Mouse (Mus musculus): ENCODE results near the gene Gm21560. TPM values are rescaled to one million over a fixed set of nuclear protein-coding genes. Genes with fewer than 3 reads are reported as not detected.
"Not testable (repeated sequence)": the region's sequence is repeated elsewhere in the genome, so short reads cannot be mapped to it uniquely, and the experiment has no call there.

The Gm21560 gene
- not detected in 2 replicates for polyA plus RNA-seq (2015; fragmentation: Nextera tagmentation; extraction: Ambion mirVana)

DNA sequence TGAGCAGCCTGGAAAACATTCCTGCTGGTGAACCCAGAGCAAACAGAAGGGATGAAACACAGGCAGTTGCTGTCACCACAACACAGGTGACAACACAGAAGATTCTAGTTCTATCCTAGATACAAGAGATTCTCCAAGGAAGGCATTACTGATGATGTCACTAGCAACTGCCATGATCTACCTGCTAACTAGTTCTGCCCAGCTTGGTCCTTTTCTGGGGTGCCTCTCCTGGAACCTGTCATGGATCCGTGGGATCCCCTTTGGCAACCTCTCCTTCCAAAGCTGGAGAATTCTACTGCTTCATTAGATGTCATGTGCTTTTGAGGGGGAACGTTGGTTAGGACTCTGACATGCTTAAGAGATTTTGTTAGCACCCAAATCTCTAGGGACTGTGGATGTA is at the start of gene Gm21560:
Gene Gm21560 (minus strand): TSS at position 101 of the 400 bp plus-strand sequence.
- H3K9ac ChIP-seq (replicated peaks); H3K27ac ChIP-seq (replicated peaks); H3K4me1 ChIP-seq; H3K4me3 ChIP-seq; H3K36me3 ChIP-seq; H3K4me2 ChIP-seq (replicated peaks); H3K27me3 ChIP-seq; H3K9me3 ChIP-seq; ATAC-seq (replicated peaks): not testable (repeated sequence)
- whole genome bisulfite sequencing: 77% methylated on average over 2 of the region's 2 CpGs

DNA sequence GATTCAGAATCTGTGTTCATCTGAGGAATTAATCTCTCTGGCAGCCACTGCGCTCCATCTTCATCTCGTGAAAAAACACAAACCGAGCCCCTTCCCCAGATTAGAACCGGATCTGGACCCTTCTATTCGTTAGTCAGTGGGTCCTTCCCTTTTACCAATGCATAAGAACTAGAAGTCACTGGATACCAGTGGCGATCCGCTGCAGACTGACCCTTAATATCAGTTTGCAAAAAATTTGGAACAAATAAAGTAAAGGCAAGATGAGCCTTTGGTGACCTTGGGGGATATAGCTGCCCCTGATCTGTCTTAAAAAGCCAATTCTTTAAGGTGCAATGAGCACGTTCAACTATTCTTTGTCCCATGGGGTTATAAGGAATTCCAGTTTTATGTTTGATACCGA is 55.6 kb downstream of the Gm21560 start:
- H3K9me3 ChIP-seq; ATAC-seq (replicated peaks); H3K9ac ChIP-seq (replicated peaks); H3K27ac ChIP-seq (replicated peaks); H3K4me3 ChIP-seq; H3K4me1 ChIP-seq; H3K27me3 ChIP-seq; H3K4me2 ChIP-seq (replicated peaks); H3K36me3 ChIP-seq: not testable (repeated sequence)
- WGBS: 89% methylated on average over 5 of the region's 9 CpGs

DNA sequence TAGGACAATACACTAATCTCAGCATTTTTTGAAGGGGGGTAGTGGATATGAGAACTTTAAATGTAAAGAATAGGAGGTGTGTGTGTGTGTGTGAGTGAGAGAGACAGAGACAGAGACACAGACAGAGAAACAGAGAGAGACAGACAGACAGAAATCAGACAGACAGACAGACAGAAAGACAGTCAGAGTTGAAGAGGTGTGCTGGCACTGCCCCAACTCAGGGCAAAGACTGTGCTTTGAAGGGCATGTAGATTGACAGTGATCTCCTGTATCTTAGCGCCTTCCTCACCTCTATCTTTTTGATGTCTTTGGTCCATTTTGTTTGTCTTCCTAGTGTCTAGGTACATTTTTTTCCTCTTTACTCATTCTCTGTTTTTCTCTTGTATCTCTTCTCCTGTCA is 58.0 kb downstream of the Gm21560 start:
- not testable (repeated sequence) for H3K4me2 ChIP-seq (replicated peaks); H3K27me3 ChIP-seq; ATAC-seq (replicated peaks); H3K27ac ChIP-seq (replicated peaks); H3K9me3 ChIP-seq; H3K9ac ChIP-seq (replicated peaks); H3K4me3 ChIP-seq; H3K4me1 ChIP-seq; H3K36me3 ChIP-seq
- WGBS: 100% methylated on average over 1 of the region's 1 CpGs

Other genes with a start within 250 kb of the Gm21560 start
- gene Gm3453, start 240.2 kb downstream of the Gm21560 start, polyA plus RNA-seq (2015; fragmentation: Nextera tagmentation; extraction: Ambion mirVana): not detected in 2 replicates
- not detected in 2 replicates for gene Gm6337, start 161.0 kb downstream of the Gm21560 start, polyA plus RNA-seq (2015; fragmentation: Nextera tagmentation; extraction: Ambion mirVana)
- gene Gm8206, start 125.3 kb downstream of the Gm21560 start, polyA plus RNA-seq (2015; fragmentation: Nextera tagmentation; extraction: Ambion mirVana): 2.9 and 3.7 TPM in 2 replicates
- gene Gm3468, start 110.6 kb downstream of the Gm21560 start, polyA plus RNA-seq (2015; fragmentation: Nextera tagmentation; extraction: Ambion mirVana): 2.4 and 2.9 TPM in 2 replicates
- not detected in 2 replicates for gene Gm3476, start 93.5 kb downstream of the Gm21560 start, polyA plus RNA-seq (2015; fragmentation: Nextera tagmentation; extraction: Ambion mirVana)
- 5.4 and 5.5 TPM in 2 replicates for gene Gm3411, start 68.0 kb upstream of the Gm21560 start, polyA plus RNA-seq (2015; fragmentation: Nextera tagmentation; extraction: Ambion mirVana)
- not detected in 2 replicates for gene Gm21103, start 85.6 kb upstream of the Gm21560 start, polyA plus RNA-seq (2015; fragmentation: Nextera tagmentation; extraction: Ambion mirVana)
- gene Gm3618, start 124.4 kb upstream of the Gm21560 start, polyA plus RNA-seq (2015; fragmentation: Nextera tagmentation; extraction: Ambion mirVana): not detected in 2 replicates
- not detected in 2 replicates for gene Gm16440, start 171.0 kb upstream of the Gm21560 start, polyA plus RNA-seq (2015; fragmentation: Nextera tagmentation; extraction: Ambion mirVana)
- gene Gm3591, start 193.2 kb upstream of the Gm21560 start, polyA plus RNA-seq (2015; fragmentation: Nextera tagmentation; extraction: Ambion mirVana): 3.5 and 4.5 TPM in 2 replicates
- not detected in 2 replicates for gene Gm3594, start 225.3 kb upstream of the Gm21560 start, polyA plus RNA-seq (2015; fragmentation: Nextera tagmentation; extraction: Ambion mirVana)